Mouse (Mus musculus) thymus, adult 2 months (tissue): ENCODE results near the gene Tmem131.

Source experiments
- CTCF ChIP-seq: fragments of 200-500 bp; IDR thresholded peaks from 2 replicates; pipeline ENCODE4 v1.5.1; 2012; ENCODE audit warnings: mild to moderate bottlenecking, control low read depth, low read length, moderate library complexity, borderline replicate concordance; ENCODE audit not compliant: control insufficient read depth, poor library complexity, insufficient read depth; ENCODE audit errors: extremely low read depth
- POLR2A ChIP-seq: fragments of 200-500 bp; IDR thresholded peaks from 2 replicates; pipeline ENCODE4 v1.6.1; 2012; ENCODE audit warnings: mild to moderate bottlenecking, low read length, control low read depth, moderate library complexity; ENCODE audit not compliant: control insufficient read depth, poor library complexity, insufficient read depth; ENCODE audit errors: extremely low read depth

DNA sequence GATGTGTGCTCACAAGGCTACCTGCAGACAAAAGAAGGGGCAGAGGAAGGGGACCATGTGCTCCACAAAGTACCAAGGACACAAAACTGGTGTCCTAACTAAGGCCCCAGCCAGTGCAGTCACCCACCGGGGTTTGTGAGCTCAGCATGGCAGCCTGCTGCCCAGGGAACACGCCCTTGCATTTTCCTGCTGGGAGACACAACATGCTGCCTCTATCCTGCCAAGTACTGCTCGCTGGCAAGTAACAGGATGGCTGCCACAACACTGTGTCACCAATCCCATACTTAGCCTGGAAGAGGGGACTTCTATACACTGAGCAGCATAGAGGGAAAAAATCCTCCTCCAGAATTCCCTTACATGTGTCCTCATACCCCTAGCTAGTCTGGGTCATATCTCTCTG lies 78.7 kb downstream of the Tmem131 start:
- TF ChIP-seq CTCF = no peak
- TF ChIP-seq POLR2A = no peak
